Mouse (Mus musculus): Measurements from ENCODE around the gene Gm10065.

- no peak for TF ChIP-seq CTCF (IDR thresholded peaks at IDR 0.05; ENCODE audit: extremely low read depth, insufficient read depth, insufficient read length, insufficient replicate concordance)
- no peak for TF ChIP-seq POLR2A (IDR thresholded peaks at IDR 0.05; ENCODE audit: low read depth, low read length)
Measured at GRCm38 (mm10) chr13:21468061-21469019, 10.9 kb downstream of the Gm10065 start, which contains the start of gene Nkapl.

All from spleen, adult 2 months (tissue).